Mouse (Mus musculus) urinary bladder, adult 18-20 months (tissue): ENCODE results near the gene Ugdh.

Experiments used
- DNase-seq, 2 experiments: peaks; one replicate each; pipeline ENCODE4 v3.0.0; 2022; ENCODE audit warnings: low spot score in 2 of 2, mixed read lengths in 2 of 2

The Ugdh gene

DNA sequence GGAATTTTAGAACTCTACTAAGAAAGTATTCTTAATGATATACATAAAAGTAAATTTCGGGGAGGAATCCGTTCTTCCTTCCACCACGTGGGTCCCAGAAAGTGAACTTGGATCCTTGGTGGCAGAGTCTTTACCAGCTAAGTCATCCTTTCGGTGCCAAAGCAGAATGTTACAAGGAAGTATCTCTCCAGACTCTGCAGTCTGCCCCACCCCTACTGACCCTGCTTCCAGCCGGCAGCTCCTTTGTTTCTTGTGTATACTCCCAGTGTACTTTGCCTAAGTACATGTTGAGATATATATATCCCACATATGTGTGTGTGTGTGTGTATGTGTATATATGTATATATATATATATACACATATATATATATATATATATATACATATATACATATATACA lies 6.3 kb downstream of the Ugdh start:
- DNase-seq, result no peak

DNA sequence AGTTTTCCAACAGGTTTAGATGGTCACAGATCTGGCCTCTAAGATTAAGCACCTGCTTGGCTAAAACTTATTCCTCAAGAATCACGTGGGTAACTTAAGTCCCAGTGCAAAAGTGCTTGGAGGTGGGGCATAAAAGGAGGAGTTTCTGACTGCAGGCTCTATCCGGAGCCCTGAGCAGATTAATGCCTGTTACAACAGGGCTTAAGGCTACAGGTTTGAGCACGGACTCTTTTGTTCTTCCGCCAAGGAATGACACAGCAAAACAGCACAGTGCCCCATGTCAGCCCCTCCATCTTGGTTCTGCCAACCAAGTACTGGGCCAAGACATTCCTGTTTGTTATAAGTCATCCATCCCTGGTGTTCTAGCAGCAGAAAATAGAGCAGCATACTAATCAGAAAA lies 7.4 kb downstream of the Ugdh start:
- DNase-seq, result peak in 1 of 2 experiments; percentile 58

DNA sequence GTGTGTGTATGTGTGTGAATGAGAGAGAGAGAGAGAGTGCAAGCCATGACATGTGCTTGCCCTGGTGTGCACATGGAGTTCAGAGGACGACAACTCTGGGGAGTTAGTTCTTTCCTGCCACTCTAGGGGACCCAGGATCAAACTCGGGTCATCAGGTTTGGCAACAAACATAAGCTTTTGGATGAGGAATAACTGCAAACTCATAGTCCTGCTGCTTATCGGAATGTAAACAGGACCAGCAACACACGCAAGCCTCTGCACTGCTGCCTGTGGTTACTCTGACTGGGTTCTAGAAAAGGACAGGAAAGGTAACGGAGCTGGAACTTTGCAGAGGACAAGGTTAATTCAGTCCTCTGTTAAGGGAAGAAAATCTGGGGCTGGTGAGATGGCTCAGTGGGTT lies 10.5 kb downstream of the Ugdh start:
- peak in 1 of 2 experiments; percentile 55 for DNase-seq

DNA sequence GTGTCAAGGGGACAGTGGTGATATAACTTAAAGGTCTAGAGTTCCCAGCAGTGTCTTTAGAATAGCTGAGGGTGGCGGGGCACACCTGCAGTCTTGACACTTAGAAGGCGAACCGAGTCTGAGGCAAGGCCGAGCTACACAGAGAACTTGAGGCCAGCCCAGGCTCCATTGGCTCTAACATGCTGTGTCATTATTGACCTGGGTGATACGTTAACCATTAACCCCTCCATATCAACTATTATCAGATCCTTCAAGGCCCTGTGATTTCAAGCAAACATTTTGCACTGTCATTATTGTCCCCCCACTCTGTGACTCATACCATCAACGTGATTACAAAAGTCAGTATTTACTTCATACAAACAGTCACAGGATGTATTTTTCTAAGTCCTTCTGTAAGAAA lies 11.5 kb downstream of the Ugdh start:
- peak in 1 of 2 experiments; percentile 55 for DNase-seq

DNA sequence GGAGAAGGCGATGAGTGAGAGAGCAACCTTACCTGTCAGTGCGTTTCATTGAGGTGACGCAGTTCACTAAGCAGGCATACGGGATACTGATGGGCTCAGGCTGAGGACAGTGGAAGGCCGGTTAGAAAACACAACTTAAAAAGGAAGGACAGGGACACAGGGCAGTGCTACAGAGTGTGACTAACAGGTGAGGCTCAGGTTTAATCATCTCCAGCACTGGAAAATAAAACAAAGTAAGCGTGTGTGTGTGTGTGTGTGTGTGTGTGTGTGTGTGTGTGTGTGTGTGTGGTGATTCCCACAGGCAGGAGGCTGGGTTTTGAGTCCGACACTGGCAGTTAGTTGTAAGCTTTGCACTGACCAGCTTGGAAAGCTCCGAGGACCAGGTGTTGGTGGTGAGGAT lies 12.9 kb downstream of the Ugdh start:
- no peak for DNase-seq

DNA sequence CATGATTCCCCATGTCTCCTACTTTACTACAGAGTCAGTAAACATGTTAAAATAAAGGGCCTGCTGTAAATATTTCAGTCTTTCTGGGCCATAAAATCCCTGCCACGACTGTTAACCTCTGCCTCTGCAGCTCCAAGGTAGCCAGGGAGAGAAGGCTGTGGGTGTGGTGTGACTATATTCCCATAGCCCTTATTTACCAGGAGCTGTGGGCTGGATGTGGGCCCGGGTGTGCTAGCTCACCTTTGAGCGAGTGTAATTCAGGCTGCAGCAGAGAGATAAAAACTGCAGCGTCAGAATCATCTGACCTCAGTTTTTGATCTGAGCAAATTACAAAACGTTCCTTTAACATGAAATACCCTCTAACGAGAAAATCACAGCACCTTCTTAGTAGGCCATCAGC lies 14.9 kb downstream of the Ugdh start:
- no peak for DNase-seq

DNA sequence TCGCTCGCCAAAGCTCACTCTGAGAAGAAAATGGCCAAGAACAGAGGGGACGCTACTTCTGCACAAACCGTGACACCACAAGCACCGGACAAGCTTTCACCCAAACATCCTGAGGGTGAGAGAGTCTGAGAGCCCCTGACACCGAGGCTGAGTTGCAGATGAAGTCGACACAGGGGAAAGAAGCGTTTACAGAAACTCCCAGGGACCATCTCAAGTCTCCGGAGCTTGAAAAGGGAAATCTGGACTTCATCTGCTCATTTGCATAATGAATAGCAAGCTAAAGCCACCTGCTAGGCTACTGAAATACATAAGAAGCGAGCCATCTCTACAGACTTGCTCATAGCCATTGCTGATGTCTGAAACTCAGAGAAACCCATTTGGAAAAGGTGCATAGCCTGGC lies 16.6 kb downstream of the Ugdh start:
- DNase-seq, result no peak

DNA sequence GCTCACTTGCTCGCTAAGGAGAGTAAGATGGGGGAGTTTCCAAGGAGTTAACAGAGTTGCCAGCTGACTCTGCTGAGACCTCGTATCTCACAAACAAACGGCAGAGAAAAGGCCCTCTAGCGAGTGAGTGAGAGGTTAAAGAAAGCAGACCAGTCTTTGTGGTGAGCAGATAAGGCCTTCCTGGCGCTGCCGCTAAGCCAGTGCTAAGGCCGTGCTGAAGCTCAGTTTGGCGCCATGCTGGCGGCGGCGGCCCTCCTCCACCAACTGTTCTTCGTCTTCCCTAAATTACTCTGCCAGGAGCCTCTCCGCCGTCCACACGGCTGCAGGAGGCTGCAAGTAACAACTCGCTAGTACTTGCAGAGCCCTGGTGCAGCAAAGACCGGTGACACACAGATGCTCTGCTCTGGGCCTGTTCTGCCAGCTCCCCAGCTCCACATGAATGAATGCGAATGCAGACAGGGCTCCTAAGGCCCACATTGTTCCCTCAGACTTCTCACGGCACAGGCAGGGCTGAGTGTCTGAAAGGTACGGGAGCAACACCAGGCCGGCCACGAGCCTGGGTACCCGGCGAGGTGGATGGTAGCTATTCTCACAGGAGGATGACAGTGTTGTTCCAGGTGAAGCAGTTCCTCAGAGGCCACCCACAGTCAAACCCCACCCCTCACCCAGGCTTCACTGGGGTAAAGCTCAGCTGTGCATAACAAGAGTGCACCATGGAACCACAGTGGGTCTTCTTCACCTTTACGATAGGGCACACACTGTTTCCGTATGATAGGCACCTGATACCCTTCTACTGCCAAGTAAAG lies 19.9 kb downstream of the Ugdh start:
- peak; percentile 55 to 78 for DNase-seq

DNA sequence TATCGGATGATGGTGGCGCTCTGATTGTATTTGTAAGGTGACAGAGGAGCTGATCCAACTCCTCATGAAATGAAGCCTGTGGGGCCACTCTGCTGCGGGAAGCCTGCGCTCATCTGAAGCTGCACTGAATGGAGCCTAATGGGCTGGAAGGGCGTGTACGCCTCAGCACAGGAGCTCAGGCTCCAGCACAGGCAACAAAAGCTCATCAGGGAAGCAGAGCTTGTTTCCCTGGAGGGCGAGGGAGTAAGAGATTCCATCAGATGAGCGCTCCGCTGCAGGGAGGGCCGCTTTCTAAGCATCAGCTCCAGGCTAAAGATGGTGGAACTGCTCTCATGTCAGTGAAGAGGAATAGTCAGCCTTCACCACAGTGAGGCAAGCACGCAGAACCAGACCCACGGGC lies 27.8 kb downstream of the Ugdh start:
- no peak for DNase-seq

DNA sequence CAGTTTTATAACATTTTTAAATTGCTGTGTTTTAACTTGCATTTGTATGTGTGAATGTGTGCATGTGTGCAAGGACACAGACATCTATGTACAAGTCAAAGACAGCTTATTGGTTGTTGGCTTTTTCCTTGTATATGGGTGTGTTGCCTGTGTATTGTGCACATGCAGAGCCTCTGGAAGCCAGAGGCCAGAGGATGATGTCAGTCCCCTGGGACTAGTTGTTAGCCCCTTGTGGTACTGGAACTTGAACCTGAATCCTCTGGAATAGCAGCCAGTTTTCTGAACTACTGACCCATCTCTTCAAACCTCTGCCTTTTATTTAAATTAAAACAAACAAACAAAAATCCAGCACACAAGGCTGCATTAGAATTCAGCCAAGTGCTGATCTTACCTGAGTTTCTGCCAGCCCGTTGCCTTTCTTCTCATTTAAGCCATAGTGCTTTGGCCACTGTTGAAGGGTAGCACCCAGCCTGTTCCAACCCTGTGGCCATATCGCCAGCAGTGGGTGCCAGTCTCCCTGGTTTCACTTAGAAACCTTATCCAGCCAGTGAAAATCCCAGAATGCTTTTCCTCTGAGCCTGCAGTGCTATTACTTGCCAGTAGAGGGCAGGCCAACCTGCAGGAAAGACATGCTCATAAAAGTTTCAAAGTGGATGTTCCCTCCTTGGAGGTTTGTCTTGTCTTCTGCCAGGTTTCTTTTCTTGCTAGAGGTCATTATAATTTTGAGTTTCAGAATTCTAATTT lies 34.3 kb downstream of the Ugdh start:
- DNase-seq, result peak; percentile 65 to 85

DNA sequence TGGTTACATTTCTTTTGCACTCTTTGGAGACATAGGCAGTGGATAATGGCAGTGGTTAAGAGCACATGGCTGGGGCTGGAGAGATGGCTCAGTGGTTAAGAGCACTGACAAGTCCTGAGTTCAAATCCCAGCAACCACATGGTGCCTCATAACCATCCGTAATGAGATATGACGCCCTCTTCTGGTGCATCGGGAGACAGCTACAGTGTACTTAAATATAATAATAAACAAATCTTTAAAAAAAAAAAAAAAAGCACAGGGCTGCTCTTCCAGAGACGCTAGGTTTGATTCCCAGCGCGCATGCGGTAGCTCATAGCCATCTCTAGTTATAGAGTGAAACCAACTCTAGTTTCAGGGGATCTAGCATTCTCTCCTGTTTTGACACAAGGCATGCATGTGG lies 41.3 kb downstream of the Ugdh start:
- DNase-seq, result no peak

DNA sequence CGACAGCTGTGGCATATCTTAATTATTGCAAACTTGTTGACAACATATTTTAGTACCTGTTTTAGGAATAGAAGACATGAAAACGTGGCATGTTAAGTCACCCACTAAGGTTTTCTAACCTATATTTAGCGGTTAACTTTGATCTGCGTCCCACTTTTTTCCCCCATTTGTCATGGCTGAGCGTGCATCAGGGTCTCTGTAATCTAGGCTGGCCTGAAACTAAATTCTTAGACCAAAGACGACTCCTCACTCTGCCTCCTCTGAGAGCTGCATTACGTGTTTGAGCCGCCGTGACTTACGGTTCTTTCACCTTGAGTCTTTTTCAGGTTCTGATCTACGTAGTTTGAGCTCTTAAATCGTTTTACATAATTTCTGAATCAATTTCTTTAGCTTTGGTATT lies 44.0 kb downstream of the Ugdh start:
- DNase-seq, result no peak

DNA sequence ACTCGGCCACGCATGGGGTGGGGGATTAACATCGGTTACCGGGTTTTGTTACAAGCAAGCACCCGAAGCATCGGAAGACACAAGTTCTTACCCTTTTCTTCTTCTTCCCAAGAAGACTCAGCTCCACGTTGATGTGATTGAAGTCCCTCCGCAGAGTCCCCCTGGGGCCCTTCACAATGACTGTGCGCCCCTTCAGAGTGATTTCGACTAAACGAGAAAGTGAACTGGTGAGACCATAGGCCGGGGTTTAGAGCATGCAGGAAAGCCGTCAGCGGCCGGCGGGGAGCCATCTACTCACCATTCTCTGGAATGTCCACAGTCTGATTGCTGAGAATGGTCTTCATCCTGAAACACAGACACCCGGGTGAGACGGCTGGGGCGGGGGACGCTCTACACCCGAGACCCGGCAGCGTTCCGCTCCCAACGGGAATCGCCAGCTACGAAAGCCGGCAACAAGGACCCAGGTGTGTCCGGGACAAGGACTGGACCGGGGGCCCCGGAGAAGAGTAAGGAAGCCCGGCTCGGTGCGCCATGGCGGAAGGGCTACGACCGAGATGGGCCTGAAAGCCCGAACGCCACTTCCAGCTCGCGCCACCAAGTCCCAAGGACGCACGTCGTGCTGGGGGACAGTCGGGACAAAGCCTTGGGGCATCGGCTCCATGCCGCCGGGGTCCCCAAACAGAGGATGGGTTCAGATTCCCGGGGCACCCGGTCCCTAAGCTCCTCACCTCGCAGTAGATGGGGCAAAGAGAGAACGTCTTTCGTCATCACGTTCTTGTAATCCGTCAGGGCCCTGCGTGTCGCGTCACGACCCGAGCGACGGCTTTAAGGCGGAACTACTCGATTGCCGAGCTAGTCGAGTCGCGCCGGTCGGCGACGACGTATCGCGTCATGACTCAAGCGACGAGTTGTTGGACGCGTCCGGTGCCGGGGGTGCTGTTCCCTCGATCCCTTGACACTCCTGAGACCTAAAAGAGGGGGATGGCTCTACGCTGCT lies 44.8 kb downstream of the Ugdh start, which contains the start of the genes Rpl9 and Lias:
Rpl9 (minus strand) TSS at position 797 of the 997 bp plus-strand sequence.
Lias (plus strand) TSS at position 850 of the 997 bp plus-strand sequence.
- DNase-seq, result peak; percentile 99 to 100

DNA sequence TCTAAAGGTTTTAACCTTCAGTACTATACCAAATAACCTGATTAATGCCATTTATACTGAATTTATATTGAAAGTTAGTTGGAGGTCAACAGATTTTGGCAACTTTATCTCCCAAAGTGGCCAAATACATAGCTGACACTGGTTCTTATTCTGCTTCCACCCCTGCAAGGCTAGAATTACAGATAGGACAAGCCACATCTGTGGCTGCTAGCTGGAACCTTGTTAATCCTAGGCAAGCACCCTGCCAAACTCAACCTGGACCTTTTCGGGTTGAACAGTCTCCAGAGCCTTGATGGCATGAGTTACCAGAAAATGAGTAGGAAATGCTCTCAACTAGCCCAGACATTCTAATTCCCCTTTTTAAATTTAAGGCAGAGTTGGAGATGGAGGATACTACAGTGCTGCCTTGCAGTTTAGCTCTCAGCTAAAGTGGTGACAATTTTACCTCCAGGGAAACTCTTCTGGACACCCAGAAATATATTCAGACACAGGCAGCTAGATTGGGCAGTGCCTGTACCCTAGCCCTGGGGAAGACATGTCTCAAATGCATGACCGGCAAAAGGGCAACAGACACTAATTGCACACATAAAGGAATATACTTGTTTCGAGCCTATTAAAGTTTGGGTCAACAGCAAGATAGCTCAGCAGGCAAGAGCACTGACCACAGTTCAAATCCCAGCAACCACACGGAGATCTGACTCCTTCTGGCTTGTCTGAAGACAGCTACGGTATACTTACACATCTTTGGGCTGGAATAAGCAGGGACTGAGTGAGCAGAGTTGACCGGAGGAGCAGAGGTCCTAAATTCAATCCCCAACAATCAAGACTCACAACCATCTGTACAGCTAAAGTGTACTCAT lies 48.5 kb downstream of the Ugdh start:
- no peak for DNase-seq

DNA sequence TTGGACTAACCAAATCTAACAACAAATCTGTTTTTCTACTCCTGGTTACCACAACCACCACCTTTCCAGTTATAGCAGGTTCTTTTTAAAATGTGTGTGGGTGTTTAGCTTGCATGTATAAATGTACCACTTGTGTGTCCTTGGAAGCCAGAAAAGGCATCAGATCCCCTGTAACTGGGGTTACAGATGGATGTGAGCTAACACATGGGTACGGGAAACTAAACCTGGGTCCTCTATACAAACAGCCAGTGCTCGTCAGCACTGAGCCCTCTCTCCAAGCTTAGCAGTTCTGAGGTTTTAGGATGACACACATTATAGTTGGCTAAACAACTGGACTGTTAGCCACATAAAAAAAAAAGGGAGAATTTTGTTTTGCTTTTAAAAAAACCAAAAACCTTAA lies 50.0 kb downstream of the Ugdh start:
- no peak for DNase-seq

DNA sequence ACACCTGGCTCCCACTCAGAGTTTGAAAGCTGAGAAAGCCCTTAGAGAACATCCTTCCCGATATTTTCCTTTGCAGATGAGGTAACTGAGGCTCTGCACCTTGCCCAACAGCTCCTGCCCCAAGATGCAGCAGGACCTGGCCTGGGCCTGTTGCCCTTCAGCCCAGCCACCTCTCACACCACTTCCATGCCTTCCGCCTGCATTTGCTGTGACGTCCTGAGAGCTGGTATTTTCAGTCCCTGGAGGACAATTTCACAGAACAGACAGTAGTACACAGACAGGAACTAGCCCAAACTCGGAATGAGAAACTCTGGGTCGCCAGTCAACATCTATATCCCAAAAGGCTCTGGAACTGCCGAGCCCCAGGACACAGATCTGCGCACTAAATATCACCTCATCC lies 61.0 kb downstream of the Ugdh start:
- no peak for DNase-seq

DNA sequence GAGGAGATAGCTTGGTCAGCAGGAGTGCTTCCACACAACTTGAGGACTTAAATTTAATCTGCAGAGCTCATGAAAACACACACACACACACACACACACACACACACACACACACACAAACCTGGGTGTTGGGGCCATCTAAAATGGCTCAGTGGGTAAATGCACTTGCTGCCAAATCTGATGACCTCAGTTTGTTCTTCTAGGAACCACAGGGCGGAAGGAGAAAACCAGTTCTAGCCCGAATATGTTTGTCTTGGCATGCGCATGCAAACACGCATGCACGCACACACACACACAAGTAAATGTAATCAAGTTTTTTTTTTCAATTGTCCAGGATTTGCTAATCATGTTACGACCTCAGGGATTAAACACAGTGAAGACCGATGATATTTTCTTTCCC lies 64.2 kb downstream of the Ugdh start:
- no peak for DNase-seq

DNA sequence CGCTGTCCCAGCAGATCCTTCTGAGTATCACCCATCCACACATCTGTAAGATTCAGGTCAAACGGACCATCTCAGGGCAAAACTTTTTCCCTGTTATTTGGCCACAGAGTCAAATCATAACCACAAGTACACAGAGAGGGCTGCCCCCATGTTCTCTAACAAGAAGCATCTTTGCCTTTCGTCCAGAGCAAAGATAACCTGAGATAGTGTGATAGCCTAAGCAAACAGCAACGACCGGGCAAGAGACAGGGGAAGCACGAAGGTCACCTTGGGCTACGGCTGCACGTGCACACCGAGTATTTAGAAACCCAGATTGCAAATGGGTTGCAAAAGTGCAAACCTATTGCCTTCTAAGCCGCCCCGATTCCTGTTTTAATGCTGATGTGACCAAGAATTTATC lies 67.9 kb downstream of the Ugdh start:
- DNase-seq, result no peak
